Mouse (Mus musculus): ENCODE results near the gene 2610318N02Rik.

GRCm38 (mm10) chr16:17124871-17125520 is at the start of gene 2610318N02Rik:
- no peak for TF ChIP-seq POLR2A (IDR thresholded peaks at IDR 0.05; ENCODE audit: insufficient read depth, low read depth, low read length)
- TF ChIP-seq CTCF (IDR thresholded peaks at IDR 0.05; ENCODE audit: insufficient read depth, low read depth, low read length), result no peak
